26 mouse cellular contexts compared by ENCODE assay signal in the genomic region with DNA sequence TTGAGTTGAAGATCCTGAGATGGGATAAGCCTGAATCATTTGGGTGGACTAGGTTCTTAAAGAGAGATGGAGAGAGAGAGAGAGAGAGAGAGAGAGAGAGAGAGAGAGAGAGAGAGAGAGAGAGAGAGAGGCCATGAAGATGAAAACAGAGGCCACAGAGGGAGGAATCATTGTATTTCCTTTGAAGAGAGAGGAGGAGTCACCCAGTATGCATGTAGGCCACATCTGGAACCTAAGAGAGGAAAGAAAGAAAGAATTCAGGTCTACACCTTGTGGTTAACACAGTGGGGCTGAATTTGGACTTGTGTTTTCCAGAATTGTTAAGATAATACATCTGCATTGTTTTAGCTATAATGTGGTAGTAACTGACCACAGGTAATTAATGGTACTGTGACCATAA.
A peak's percentile ranks its signal among the peaks of the same experiment; 100 is the strongest.
DNase-seq lines count a peak whose midpoint lies in the region; ATAC-seq and TF ChIP-seq lines count a peak whose summit lies in the region.
"Had no signal": no experiment of that assay in that cellular context is flagged by ENCODE, and none has a peak within 500 bp of the region (broad histone marks: within the 10 kb centered on the region; RNA-seq: fewer than 3 reads in every experiment).

No protein-coding gene starts in this region.

- no peak for TF ChIP-seq RAD21 in CH12.LX (IDR thresholded peaks at IDR 0.05; ENCODE audit: low read depth, low read length)

- peak; percentile 20 for DNase-seq in thymus, postnatal 14 days
- DNase-seq in thymus, adult 2 months, result no peak
- DNase-seq in CH12.LX (ENCODE audit: extremely low read depth), result peak; percentile 27
- DNase-seq in layer of hippocampus, adult 2 months (ENCODE audit: low spot score in 2 of 2), result no peak
- no peak for DNase-seq in cerebellum, postnatal 10 days
- DNase-seq in heart, adult 11 months, result no peak
- DNase-seq: adrenal gland, adult 8-10 months; adrenal gland, postnatal 25 days; cerebellum, adult 18-20 months; cerebellum, adult 9-10 months; cerebellum, postnatal 36 days; forebrain, postnatal 0 days; gastrocnemius, adult 2 months; gastrocnemius, postnatal 14 days; heart, postnatal 14 days; heart, postnatal 4 days; kidney, adult 2 months had no signal

- no peak overlapping the region for H3K9ac ChIP-seq in CH12.LX (ENCODE audit: insufficient read depth, low read depth)
- H3K9ac ChIP-seq: embryonic facial prominence, embryonic 12.5 days; embryonic facial prominence, embryonic 15.5 days; forebrain, postnatal 0 days; heart, embryonic 13.5 days; hindbrain, embryonic 14.5 days had no signal

- dilution Hi-C loops in CH12.LX (cut with MboI; ENCODE audit: extremely low pct_ligation_motif_present, extremely low pct_unique_long_range_greater_than_20kb, low sequenced_read_pairs), result no loop called here

- H3K27ac ChIP-seq in thymus, adult 2 months (ENCODE audit: control insufficient read depth, insufficient read depth, low read length), result no peak overlapping the region
- no peak overlapping the region for H3K27ac ChIP-seq in CH12.LX (ENCODE audit: insufficient read depth, low read depth)
- H3K27ac ChIP-seq in bone marrow macrophage, adult 2 months (ENCODE audit: insufficient read depth, low read depth, low read length), result peak overlapping the region; percentile 29; the same call in 1 of the 2 replicates
- no peak overlapping the region for H3K27ac ChIP-seq in layer of hippocampus, adult 2 months
- H3K27ac ChIP-seq: embryonic facial prominence, embryonic 12.5 days; embryonic facial prominence, embryonic 15.5 days; gastrocnemius, adult 2 months; heart, embryonic 13.5 days; hindbrain, embryonic 14.5 days; hindbrain, postnatal 0 days had no signal

- H3K9me3 ChIP-seq in CH12.LX (replicated peaks; ENCODE audit: low read length), result peaks cover 2% of the 10 kb centered on the region
- H3K9me3 ChIP-seq: embryonic facial prominence, embryonic 12.5 days; embryonic facial prominence, embryonic 15.5 days had no signal

- TF ChIP-seq EP300 in CH12.LX (IDR thresholded peaks at IDR 0.05; ENCODE audit: low read length), result no peak

- H3K36me3 ChIP-seq in thymus, adult 2 months (ENCODE audit: control insufficient read depth, insufficient read depth, low read length), result no peaks in the 10 kb centered on the region
- H3K36me3 ChIP-seq in CH12.LX (replicated peaks in 1 of 2; ENCODE audit: control insufficient read depth in 1 of 2, insufficient read depth in 1 of 2, low read length in 1 of 2), result no peaks in the 10 kb centered on the region
- H3K36me3 ChIP-seq: embryonic facial prominence, embryonic 12.5 days; embryonic facial prominence, embryonic 15.5 days; heart, embryonic 13.5 days had no signal

- in situ Hi-C loops in CH12.LX (cut with MboI; ENCODE audit: low pct_ligation_motif_present, low pct_unique_long_range_greater_than_20kb, low sequenced_read_pairs), result no loop called here

- ATAC-seq in megakaryocyte, adult 5-6 weeks (ENCODE audit: poor library complexity, severe bottlenecking), result peak; percentile 14; the same call in 1 of the 2 replicates
- ATAC-seq: forebrain, embryonic 14.5 days; forebrain, postnatal 0 days; hindbrain, postnatal 0 days; intestine, postnatal 0 days had no signal

- TF ChIP-seq CTCF in thymus, adult 2 months (IDR thresholded peaks at IDR 0.05; ENCODE audit: borderline replicate concordance, control insufficient read depth, extremely low read depth, insufficient read depth, low read length, poor library complexity), result no peak
- TF ChIP-seq CTCF in CH12.LX (conservative IDR thresholded peaks at IDR 0.05 in 1 of 2, IDR thresholded peaks at IDR 0.05 in 1 of 2; ENCODE audit: low read depth in 2 of 2, low read length in 2 of 2), result no peak
- no peak for TF ChIP-seq CTCF in bone marrow macrophage, adult 2 months (IDR thresholded peaks at IDR 0.05; ENCODE audit: low read depth, low read length)
- no peak for TF ChIP-seq CTCF in layer of hippocampus, adult 2 months (conservative IDR thresholded peaks at IDR 0.05)

- TF ChIP-seq POLR2A in thymus, adult 2 months (IDR thresholded peaks at IDR 0.05; ENCODE audit: control insufficient read depth, extremely low read depth, insufficient read depth, low read length, poor library complexity), result no peak
- TF ChIP-seq POLR2A in CH12.LX (IDR thresholded peaks at IDR 0.05; ENCODE audit: low read depth, low read length), result no peak
- TF ChIP-seq POLR2A in bone marrow macrophage, adult 2 months (IDR thresholded peaks at IDR 0.05; ENCODE audit: borderline replicate concordance, low read depth, low read length), result no peak

- H3K4me3 ChIP-seq in thymus, adult 2 months (ENCODE audit: control insufficient read depth, insufficient read depth, low read length), result no peak overlapping the region
- no peak overlapping the region for H3K4me3 ChIP-seq in CH12.LX (replicated peaks in 1 of 3; ENCODE audit: low read depth in 2 of 3, low read length in 2 of 3, poor library complexity in 1 of 3)
- H3K4me3 ChIP-seq in bone marrow macrophage, adult 2 months (ENCODE audit: insufficient read depth, low read length), result no peak overlapping the region
- no peak overlapping the region for H3K4me3 ChIP-seq in layer of hippocampus, adult 2 months
- H3K4me3 ChIP-seq: embryonic facial prominence, embryonic 12.5 days; embryonic facial prominence, embryonic 15.5 days; gastrocnemius, adult 2 months; heart, embryonic 13.5 days had no signal

- H3K4me1 ChIP-seq in thymus, adult 2 months (replicated peaks; ENCODE audit: control insufficient read depth, insufficient read depth, low read length), result peaks cover 13% of the 10 kb centered on the region
- H3K4me1 ChIP-seq in CH12.LX (ENCODE audit: control insufficient read depth in 1 of 2, insufficient read depth in 2 of 2), result peaks cover 0 to 45% of the 10 kb centered on the region in 2 experiments; a peak in 3 of 4 replicates
- peaks cover 42% of the 10 kb centered on the region for H3K4me1 ChIP-seq in bone marrow macrophage, adult 2 months (ENCODE audit: control insufficient read depth, insufficient read depth, low read length)
- H3K4me1 ChIP-seq: embryonic facial prominence, embryonic 12.5 days; embryonic facial prominence, embryonic 15.5 days; heart, embryonic 13.5 days had no signal

- no peaks in the 10 kb centered on the region for H3K27me3 ChIP-seq in thymus, adult 2 months (ENCODE audit: control insufficient read depth, insufficient read depth, low read length)
- no peaks in the 10 kb centered on the region for H3K27me3 ChIP-seq in CH12.LX (replicated peaks)
- H3K27me3 ChIP-seq: embryonic facial prominence, embryonic 12.5 days; embryonic facial prominence, embryonic 15.5 days had no signal

- no peaks in the 10 kb centered on the region for H3K79me2 ChIP-seq in CH12.LX (replicated peaks; ENCODE audit: control insufficient read depth, extremely low read depth, insufficient read depth, poor library complexity, severe bottlenecking)

- no peak overlapping the region for H3K4me2 ChIP-seq in CH12.LX (ENCODE audit: insufficient read depth, low read depth, poor library complexity, severe bottlenecking)
- H3K4me2 ChIP-seq: embryonic facial prominence, embryonic 12.5 days; embryonic facial prominence, embryonic 15.5 days; heart, embryonic 13.5 days; hindbrain, embryonic 14.5 days had no signal

TF ChIP-seq in CH12.LX, 34 proteins besides CTCF, POLR2A, EP300 and RAD21:
- no peak for TF ChIP-seq USF2 (conservative IDR thresholded peaks at IDR 0.05; ENCODE audit: low read depth, low read length)
- TF ChIP-seq GABPA (IDR thresholded peaks at IDR 0.05; ENCODE audit: insufficient replicate concordance, low read depth, low read length), result no peak
- no peak for TF ChIP-seq SIN3A (IDR thresholded peaks at IDR 0.05; ENCODE audit: low read length)
- no peak for TF ChIP-seq TCF12 (IDR thresholded peaks at IDR 0.05; ENCODE audit: low read depth, low read length)
- no peak for TF ChIP-seq IRF4 (IDR thresholded peaks at IDR 0.05; ENCODE audit: low read depth, low read length)
- TF ChIP-seq CHD2 (IDR thresholded peaks at IDR 0.05; ENCODE audit: low read length), result no peak
- no peak for TF ChIP-seq SMC3 (IDR thresholded peaks at IDR 0.05; ENCODE audit: low read depth, low read length)
- TF ChIP-seq KAT2A (IDR thresholded peaks at IDR 0.05; ENCODE audit: insufficient replicate concordance, low read length), result no peak
- no peak for TF ChIP-seq HCFC1 (IDR thresholded peaks at IDR 0.05; ENCODE audit: low read depth, low read length)
- no peak for TF ChIP-seq ELF1 (IDR thresholded peaks at IDR 0.05; ENCODE audit: low read depth, low read length)

Comparison
In these comparisons a context has a peak if more than half of its experiments do, and no peak if none do; other contexts are left out.
1. DNase-seq: peak in thymus, postnatal 14 days (single experiment) and CH12.LX (single experiment); none in thymus, adult 2 months (single experiment), layer of hippocampus, adult 2 months (0 of 2), cerebellum, postnatal 10 days (0 of 2) and heart, adult 11 months (single experiment).